Mouse (Mus musculus): ENCODE data around the gene Sema3c. TPM values are rescaled to one million over a fixed set of nuclear protein-coding genes. Genes with fewer than 3 reads are reported as not detected.

Sema3c gene
- polyA plus RNA-seq, 1 experiment: not detected

- TF ChIP-seq GATA1 (IDR thresholded peaks at IDR 0.05; ENCODE audit: low read length): no peak
These were observed 145.9 kb downstream of the Sema3c start for GRCm38 (mm10) chr5:17720011-17720410.

- no peak for TF ChIP-seq GATA1 (IDR thresholded peaks at IDR 0.05; ENCODE audit: low read length)
These were observed 149.9 kb downstream of the Sema3c start for GRCm38 (mm10) chr5:17724031-17724430.

- no peak for TF ChIP-seq GATA1 (IDR thresholded peaks at IDR 0.05; ENCODE audit: low read length)
These were observed 154.0 kb downstream of the Sema3c start for GRCm38 (mm10) chr5:17728047-17728446.

- no peak for TF ChIP-seq GATA1 (IDR thresholded peaks at IDR 0.05; ENCODE audit: low read length)
These were observed 165.7 kb downstream of the Sema3c start for GRCm38 (mm10) chr5:17739805-17740204.

- TF ChIP-seq GATA1 (IDR thresholded peaks at IDR 0.05; ENCODE audit: low read length): no peak
These were observed 172.4 kb downstream of the Sema3c start for GRCm38 (mm10) chr5:17746520-17746919.

GRCm38 (mm10) chr5:17747143-17747542, 173.1 kb downstream of the Sema3c start:
- TF ChIP-seq GATA1 (IDR thresholded peaks at IDR 0.05; ENCODE audit: low read length): no peak

- TF ChIP-seq GATA1 (IDR thresholded peaks at IDR 0.05; ENCODE audit: low read length): no peak
These were observed 174.2 kb downstream of the Sema3c start for GRCm38 (mm10) chr5:17748293-17748692.

GRCm38 (mm10) chr5:17753471-17754005, 179.5 kb downstream of the Sema3c start:
- no peak for TF ChIP-seq GATA1 (IDR thresholded peaks at IDR 0.05; ENCODE audit: low read length)

GRCm38 (mm10) chr5:17766006-17766677, 192.1 kb downstream of the Sema3c start:
- no peak for TF ChIP-seq GATA1 (IDR thresholded peaks at IDR 0.05; ENCODE audit: low read length)

GRCm38 (mm10) chr5:17770328-17770727, 196.2 kb downstream of the Sema3c start:
- TF ChIP-seq GATA1 (IDR thresholded peaks at IDR 0.05; ENCODE audit: low read length): no peak

GRCm38 (mm10) chr5:17776571-17776970, 202.5 kb downstream of the Sema3c start:
- no peak for TF ChIP-seq GATA1 (IDR thresholded peaks at IDR 0.05; ENCODE audit: low read length)

Other genes starting within 250 kb of the Sema3c start
- gene Speer4f2, start 201.1 kb upstream of the Sema3c start, polyA plus RNA-seq (2012): not detected in 2 replicates
- not detected in 2 replicates for gene Speer4f1, start 98.2 kb upstream of the Sema3c start, polyA plus RNA-seq (2012)

Measured in G1E-ER4 (cell line).